Mouse (Mus musculus) induced T-regulatory cell, adult 2 months (primary cell): Measurements from ENCODE around the gene Cerk.
"Not testable (repeated sequence)": the region's sequence is repeated elsewhere in the genome, so short reads cannot be mapped to it uniquely, and the experiment has no call there.

Experiments
- DNase-seq: peaks from one replicate; pipeline ENCODE4 v3.0.0-alpha.2; 2012; ENCODE audit warnings: low read depth

Gene Cerk

DNA sequence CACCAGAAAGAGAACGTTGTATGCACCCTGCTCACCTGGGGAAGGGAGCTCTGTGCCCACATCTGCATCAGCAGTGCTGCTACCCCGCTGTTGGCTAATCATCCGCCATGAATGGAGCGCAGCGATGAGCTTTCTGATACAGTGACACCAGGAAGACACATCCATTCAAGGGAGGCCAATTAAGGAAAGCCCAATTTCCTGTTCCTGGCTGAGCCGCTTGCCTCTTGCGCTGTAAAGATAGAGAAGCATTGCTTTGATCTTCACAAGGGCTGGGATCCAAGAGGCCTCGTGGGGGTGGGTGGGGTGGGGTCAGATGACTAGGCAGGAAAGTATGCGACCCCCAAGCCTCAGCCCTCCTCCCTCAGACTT, 72.6 kb downstream of the Cerk start:
- no peak for DNase-seq

DNA sequence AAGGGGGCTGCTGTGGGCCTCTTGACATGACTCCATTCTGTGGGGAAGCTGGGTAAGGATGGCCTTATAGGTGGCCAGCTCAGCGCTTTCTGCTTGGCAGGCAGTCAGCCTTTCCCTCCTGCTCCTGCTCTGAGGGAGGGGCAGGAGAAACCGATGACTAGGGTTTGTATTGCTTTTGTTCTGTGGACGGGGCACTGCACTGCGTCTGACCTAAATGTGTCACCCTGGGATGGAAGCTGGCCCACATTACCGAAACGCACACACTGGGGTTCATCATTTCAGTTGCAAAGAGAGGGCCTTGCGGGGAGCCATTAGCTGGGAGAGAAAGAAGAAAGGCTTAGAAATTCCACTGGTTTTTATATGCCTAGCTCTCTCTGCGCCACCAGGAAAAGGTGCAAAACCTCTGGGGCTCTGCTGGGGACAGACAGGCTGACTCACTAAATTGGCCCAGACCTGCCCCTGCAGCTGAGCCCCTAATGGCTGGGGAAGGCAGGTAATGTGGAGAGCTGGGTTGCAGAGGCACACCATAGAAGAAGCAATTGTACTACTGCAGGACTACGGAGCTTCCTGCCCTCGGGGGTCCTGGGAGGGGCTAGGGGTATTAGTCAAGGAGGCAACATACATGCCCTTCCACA, 73.1 kb downstream of the Cerk start:
- DNase-seq, result no peak

GRCm38 (mm10) chr15:86110361-86111103, 75.4 kb downstream of the Cerk start:
- DNase-seq, result no peak

- DNase-seq, result no peak
Measured at GRCm38 (mm10) chr15:86109650-86110211, 76.2 kb downstream of the Cerk start.

- no peak for DNase-seq
Measured at GRCm38 (mm10) chr15:86109245-86109644, 76.7 kb downstream of the Cerk start.

- DNase-seq, result no peak
Measured at GRCm38 (mm10) chr15:86107831-86108471, 78.0 kb downstream of the Cerk start.

GRCm38 (mm10) chr15:86105751-86106150, 80.2 kb downstream of the Cerk start:
- no peak for DNase-seq

DNA sequence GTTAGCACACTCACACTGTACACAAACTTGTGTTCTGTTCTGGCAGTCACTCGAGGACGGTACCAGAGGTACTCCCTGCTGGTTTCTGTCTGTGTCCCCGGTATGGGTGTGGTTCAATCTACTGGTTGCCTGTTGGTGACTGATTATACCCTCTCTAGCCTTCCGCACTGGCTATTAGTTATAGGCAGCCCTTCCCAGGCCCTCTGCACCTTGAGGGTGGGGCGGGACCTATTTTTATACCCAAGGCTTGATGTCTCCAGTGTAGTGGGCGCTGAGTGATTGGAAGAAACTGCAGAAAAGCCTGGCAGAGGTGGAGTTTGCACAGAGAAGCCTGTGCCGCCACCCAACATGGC, 80.6 kb downstream of the Cerk start:
- no peak for DNase-seq

DNA sequence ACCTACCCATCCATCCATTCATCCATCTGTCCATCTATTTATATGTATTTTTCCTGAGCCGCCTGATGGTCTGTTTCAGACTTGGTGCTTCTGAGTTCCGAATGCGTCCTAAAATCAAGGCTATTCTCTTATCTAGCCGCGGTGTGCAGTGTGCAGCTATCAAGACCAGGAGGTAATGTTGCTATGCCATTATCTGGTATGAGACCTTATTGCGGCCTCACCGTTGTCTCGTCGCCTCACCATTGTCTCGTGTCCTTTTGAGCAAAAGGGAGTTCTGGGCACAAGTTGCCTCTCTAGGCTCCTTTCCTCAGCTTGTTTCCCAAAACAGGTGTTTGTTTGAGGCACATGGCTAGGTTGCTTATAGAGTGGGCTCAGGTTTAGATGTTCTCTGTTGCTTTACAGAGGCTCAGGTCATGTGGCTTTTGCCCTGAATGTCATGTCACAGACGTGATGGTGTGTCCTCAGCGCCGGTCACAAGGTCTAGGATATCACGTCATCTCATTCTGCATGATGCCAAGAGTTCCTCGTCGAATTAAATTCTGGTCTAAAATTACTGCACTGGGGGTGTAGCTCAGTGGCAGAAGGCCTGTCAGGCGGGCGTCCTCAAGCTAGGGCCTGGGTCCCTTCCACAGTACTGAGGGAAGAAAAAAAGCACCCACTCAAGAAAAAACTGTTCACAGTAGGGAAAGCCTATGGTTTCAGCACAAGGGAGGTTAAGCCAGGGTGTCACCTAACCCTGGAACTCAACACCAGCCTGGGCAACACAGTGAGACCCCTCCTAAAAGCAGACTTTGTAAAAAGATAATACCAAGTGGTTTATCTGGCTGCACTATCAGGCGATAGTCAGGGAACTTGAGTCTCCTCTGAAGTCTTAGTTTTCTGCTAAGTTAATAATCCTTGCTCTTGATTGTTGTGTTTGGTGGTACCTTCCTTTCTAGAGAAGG, 81.3 kb downstream of the Cerk start:
- DNase-seq, result no peak

DNA sequence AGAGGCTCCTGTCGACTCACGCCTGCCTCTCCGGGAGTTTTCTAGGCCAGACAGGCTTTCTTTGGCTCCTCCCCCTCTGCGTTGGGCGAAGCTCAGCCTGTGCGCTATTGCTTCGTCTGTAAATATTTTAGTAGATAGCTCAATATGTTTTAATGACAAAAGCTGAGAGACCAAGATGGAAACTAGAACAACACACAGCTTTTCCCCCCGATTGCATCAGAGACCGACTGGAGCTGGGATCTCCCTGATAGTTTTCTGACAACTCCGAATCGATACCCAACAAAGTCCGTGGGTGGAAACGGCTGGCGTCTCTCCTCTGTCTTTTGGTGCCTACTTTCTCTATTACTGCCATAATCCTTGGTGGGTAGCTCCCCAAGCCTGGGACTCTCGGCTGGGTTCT, 83.6 kb downstream of the Cerk start:
- DNase-seq, result no peak

DNA sequence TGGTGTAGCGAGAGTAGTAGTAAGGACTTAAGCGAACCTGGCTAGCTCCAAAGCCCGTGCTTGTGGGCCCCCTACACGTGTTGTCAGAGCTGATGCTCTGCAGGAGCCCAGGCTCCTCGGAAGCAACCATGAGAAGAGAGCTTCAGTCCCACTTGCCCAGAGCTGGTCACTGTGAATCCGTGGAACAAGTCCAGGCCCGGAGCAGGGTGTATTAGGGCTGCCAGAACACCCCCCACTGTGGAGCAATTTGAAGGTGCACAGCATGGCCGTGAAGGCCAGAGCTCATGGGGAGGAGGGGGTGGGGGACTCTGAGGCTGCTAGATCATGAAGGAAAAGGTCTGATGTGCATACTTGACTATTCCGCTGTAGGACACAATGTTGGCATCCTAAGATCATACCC, 84.4 kb downstream of the Cerk start:
- no peak for DNase-seq

- no peak for DNase-seq
Measured at GRCm38 (mm10) chr15:86097871-86098270, 88.1 kb downstream of the Cerk start.

- not testable (repeated sequence) for DNase-seq
Measured at GRCm38 (mm10) chr15:86096604-86097020, 89.3 kb downstream of the Cerk start.

GRCm38 (mm10) chr15:86095722-86096603, 90.0 kb downstream of the Cerk start:
- no peak for DNase-seq

DNA sequence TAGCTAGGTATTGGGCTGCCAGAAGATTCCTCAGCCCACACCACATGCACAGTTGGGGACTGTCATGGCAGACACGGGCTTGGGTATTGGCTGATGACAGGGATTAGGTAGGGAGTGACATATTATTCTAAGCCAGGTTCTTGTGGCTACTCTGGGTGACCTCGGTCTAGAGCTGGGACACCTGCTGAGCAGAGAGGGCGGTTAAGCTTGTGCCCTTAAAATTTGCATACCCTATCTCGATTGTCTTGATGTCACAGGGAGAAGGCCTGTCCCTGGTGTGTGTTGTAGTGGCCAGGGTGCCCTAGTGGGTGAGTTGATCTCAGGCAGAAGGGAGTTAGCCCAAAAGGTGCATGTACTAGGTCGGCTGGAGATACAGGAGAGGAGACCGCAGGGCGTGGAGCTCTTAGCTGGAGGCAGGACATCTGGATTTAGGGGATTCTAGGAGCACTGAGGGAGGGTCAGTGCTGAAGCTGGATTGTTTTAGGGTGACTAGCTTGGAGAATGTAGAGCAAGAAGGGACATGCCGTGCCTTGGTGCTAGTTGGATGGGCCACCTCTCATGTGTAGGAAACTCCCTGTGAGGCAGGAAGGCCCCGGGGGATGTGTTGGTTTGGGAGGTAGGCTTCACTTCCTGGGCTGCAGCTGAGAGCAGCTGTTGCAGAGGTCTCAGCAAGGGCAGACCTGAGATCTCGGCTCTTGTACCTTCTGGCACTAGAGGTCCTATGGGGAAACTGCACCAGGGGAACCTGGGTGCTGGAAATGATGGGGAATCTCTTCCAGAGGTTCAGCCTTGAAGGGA, 91.4 kb downstream of the Cerk start:
- DNase-seq, result peak; percentile 59

- DNase-seq, result no peak
Measured at GRCm38 (mm10) chr15:86093236-86093635, 92.7 kb downstream of the Cerk start.

- DNase-seq, result no peak
Measured at GRCm38 (mm10) chr15:86091998-86092670, 93.8 kb downstream of the Cerk start.

GRCm38 (mm10) chr15:86091201-86091997, 94.5 kb downstream of the Cerk start:
- no peak for DNase-seq

DNA sequence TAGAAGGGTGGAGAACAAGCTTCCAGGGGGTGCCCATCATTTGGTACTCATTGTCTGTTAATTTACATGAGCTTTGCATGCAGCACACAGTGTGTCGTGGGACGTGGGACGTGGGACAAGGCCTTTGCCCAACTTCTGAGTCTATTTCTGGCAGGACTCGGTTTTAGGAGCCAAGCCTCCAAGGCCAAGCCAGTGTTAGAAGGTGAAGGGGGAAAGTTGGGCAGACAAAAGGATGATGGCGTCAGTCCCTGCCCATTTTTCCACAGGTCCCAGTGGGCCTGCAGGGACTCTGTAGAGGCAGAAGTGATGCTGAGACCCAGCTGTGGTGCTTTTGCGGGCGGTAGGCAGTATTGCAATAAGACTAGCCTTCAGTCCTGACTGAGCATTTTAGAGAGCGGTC, 95.4 kb downstream of the Cerk start:
- no peak for DNase-seq
